Mouse (Mus musculus): ENCODE results near the gene Scarf2. TPM values are rescaled to one million over a fixed set of nuclear protein-coding genes. Genes with fewer than 3 reads are reported as not detected.

Scarf2 gene
- total and polyA plus RNA-seq, 3 experiments: not detected

DNA sequence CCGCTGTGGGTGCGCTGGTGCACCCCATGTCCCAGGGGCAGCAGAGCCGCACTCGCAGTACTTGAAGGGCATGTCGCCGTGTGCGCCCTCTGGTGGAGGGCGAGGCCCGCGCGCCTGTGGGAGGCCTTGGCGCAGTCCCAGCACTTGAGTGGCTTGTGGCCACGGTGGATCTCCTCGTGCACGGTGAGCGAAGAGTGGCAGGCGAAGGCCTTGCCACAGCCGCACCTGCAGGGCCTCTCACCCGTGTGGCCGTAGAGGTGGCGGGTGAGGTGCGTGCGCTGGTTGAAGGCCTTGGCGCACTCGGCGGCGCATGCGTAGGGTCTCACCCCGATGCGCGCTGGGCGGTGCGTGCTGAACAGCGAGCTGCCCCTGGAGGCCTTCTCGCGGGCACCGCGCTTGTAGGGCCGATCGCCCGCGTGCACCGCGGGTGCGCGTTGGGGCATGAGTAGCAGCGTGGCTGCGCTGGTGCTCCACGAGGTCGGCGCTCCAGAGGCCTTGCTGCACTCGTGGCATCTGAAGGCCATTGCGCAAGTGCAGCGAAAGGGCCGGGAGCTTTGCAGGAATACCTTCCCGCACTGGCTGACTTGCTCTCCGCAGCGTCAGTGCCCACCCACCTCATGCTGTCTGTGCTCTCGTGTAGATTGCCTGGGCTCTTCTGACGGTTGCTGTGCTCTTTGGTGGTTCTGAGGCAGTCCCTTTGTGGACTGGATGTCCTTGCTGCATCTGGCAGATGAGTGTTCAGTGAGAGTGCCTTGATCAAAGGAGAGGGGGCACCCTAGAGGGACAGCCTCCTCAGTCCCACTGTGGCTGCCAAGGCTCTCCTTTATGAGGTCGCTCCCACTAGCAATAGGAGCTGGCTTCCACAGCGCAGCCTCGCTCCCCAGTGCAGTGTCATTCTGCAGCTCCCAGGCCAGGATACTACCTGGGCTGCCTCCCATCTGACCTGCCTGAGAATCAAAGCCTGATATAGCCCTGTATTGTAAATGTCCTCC, 18.6 kb downstream of the Scarf2 start:
- peaks cover 56% of the 10 kb centered on the region for H3K27me3 ChIP-seq (ENCODE audit: insufficient read depth, low read length)
- no peaks in the 10 kb centered on the region for H3K36me3 ChIP-seq (replicated peaks)
- H3K4me3 ChIP-seq (ENCODE audit: low read depth, low read length): peak overlapping the region; percentile 11; the same call in 1 of the 2 replicates
- no peak for TF ChIP-seq GATA2 (IDR thresholded peaks at IDR 0.05; ENCODE audit: borderline replicate concordance, low read depth, low read length)
- TF ChIP-seq CTCF (IDR thresholded peaks at IDR 0.05; ENCODE audit: low read depth, low read length): peak; percentile 74
- H3K4me1 ChIP-seq (ENCODE audit: insufficient read depth, low read depth, low read length): peaks cover 5% of the 10 kb centered on the region; the same call in 1 of the 2 replicates
- peaks cover 5% of the 10 kb centered on the region; the same call in 1 of the 2 replicates for H3K9me3 ChIP-seq (replicated peaks)
- no peak for ATAC-seq (ENCODE audit: extremely low read depth, insufficient number of reproducible peaks, low FRiP score, poor library complexity, severe bottlenecking)
- no peak for DNase-seq (ENCODE audit: low spot score)

DNA sequence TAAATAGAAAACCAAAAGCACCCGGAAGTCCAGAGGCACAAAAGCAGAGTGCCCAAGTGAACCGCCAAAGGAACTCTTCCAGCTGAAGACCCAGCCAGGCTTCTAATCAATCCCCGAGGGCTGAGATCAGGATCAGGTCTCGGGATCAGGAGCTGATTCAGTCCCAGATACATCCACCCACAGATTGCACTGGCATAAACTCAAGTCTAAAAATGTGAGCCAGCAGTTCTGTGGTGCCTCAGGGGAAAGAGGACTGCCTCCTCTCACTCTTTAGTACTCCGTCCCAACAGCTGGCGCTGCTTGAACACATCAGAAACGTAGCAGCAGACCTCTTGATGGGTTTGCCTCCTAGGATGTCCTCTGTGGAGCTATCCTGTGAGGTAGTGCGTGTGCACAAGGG, 19.4 kb downstream of the Scarf2 start:
- Histone ChIP-seq H3K4me3 (ENCODE audit: low read depth, low read length) (no peak overlapping the region), H3K4me1 (ENCODE audit: insufficient read depth, low read depth, low read length) (peaks cover 5% of the 10 kb centered on the region; the same call in 1 of the 2 replicates), H3K36me3 (replicated peaks) (no peaks in the 10 kb centered on the region), H3K9me3 (replicated peaks) (peaks cover 5% of the 10 kb centered on the region; the same call in 1 of the 2 replicates), H3K27me3 (ENCODE audit: insufficient read depth, low read length) (peaks cover 58% of the 10 kb centered on the region)
- no peak for ATAC-seq (ENCODE audit: extremely low read depth, insufficient number of reproducible peaks, low FRiP score, poor library complexity, severe bottlenecking)
- no peak for DNase-seq (ENCODE audit: low spot score)
- TF ChIP-seq TAL1 (conservative IDR thresholded peaks at IDR 0.05; ENCODE audit: low read depth, low read length) (no peak), GATA2 (IDR thresholded peaks at IDR 0.05; ENCODE audit: borderline replicate concordance, low read depth, low read length) (no peak), GATA1 (IDR thresholded peaks at IDR 0.05; ENCODE audit: borderline replicate concordance, low read length) (no peak), POLR2AphosphoS5 (IDR thresholded peaks at IDR 0.05; ENCODE audit: insufficient replicate concordance, low read depth, low read length) (no peak), CTCF (IDR thresholded peaks at IDR 0.05; ENCODE audit: low read depth, low read length) (no peak)

DNA sequence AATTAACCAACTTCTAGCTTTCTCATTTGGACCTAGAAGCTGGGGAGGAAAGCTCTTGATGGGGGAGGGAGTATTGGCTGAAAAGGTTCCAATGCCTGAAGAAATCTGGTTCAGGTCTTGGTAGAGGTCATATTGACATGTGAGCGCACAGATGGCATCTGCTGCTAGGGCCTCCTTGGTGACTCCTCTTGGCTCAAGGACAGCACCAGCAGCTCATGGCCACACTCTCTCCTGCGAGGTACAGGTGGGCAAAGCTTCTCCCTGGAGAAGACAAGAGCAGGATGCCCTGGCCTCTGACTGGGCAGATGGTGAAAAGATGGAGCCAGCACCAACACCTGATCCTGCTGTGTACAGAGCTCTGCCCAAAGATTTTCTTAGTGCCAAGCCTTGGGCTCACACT, 29.4 kb downstream of the Scarf2 start:
- Histone ChIP-seq H3K4me3 (ENCODE audit: low read depth, low read length) (no peak overlapping the region), H3K27me3 (ENCODE audit: insufficient read depth, low read length) (peaks cover 53% of the 10 kb centered on the region), H3K36me3 (replicated peaks) (no peaks in the 10 kb centered on the region), H3K4me1 (ENCODE audit: insufficient read depth, low read depth, low read length) (no peaks in the 10 kb centered on the region), H3K9me3 (replicated peaks) (no peaks in the 10 kb centered on the region)
- no peak for TF ChIP-seq TAL1 (conservative IDR thresholded peaks at IDR 0.05; ENCODE audit: low read depth, low read length)
- ATAC-seq (ENCODE audit: extremely low read depth, insufficient number of reproducible peaks, low FRiP score, poor library complexity, severe bottlenecking): no peak
- no peak for DNase-seq (ENCODE audit: low spot score)

DNA sequence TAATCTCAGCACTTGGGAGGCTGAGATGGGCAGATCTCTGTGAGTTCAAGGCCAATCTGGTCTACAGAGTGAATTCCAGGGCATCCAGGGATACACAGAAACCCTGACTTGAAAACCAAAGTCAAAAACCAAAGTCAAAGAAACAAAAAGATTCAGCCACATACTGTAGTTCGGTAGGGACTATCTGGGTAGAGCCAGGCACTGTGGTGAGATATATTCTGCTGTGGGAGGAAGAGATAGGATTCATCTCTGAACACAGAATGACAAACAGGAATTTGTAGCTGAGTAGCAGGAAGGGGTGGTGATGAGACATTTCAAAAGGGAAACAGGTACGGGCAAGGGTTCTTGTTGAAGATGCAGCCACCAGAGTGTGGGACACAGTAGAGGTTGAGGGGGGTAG, 31.1 kb downstream of the Scarf2 start:
- Histone ChIP-seq H3K4me1 (ENCODE audit: insufficient read depth, low read depth, low read length) (peaks cover 3% of the 10 kb centered on the region; the same call in 1 of the 2 replicates), H3K9me3 (replicated peaks) (no peaks in the 10 kb centered on the region), H3K36me3 (replicated peaks) (no peaks in the 10 kb centered on the region), H3K4me3 (ENCODE audit: low read depth, low read length) (no peak overlapping the region), H3K27me3 (ENCODE audit: insufficient read depth, low read length) (peaks cover 69% of the 10 kb centered on the region)
- no peak for TF ChIP-seq GATA2 (IDR thresholded peaks at IDR 0.05; ENCODE audit: borderline replicate concordance, low read depth, low read length)
- TF ChIP-seq CTCF (IDR thresholded peaks at IDR 0.05; ENCODE audit: low read depth, low read length): no peak
- no peak for TF ChIP-seq TAL1 (conservative IDR thresholded peaks at IDR 0.05; ENCODE audit: low read depth, low read length)
- no peak for TF ChIP-seq POLR2AphosphoS5 (IDR thresholded peaks at IDR 0.05; ENCODE audit: insufficient replicate concordance, low read depth, low read length)
- no peak for TF ChIP-seq GATA1 (IDR thresholded peaks at IDR 0.05; ENCODE audit: borderline replicate concordance, low read length)
- no peak for ATAC-seq (ENCODE audit: extremely low read depth, insufficient number of reproducible peaks, low FRiP score, poor library complexity, severe bottlenecking)
- DNase-seq (ENCODE audit: low spot score): no peak

DNA sequence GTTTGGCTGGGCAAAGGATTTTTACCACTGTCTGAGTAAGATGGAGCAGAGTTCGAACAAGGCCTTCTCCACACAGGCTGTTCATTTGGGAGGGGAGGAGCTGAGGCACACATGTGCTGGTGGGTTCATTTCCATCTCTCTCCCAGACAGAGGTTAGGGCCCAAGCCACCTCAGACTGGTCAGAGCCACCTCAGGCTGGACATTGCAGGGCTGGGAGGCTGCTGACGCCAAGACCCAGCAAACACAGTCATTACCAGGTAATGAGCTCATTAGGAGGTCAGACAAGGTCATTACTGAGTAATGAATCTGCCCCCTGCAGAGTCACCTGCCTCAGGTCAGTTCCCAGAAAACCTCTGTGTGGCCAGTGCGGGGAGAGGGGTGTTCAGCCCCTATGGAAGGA, 31.8 kb downstream of the Scarf2 start:
- H3K4me1 ChIP-seq (ENCODE audit: insufficient read depth, low read depth, low read length): peaks cover 6% of the 10 kb centered on the region; the same call in 1 of the 2 replicates
- ATAC-seq (ENCODE audit: extremely low read depth, insufficient number of reproducible peaks, low FRiP score, poor library complexity, severe bottlenecking): no peak
- TF ChIP-seq GATA2 (IDR thresholded peaks at IDR 0.05; ENCODE audit: borderline replicate concordance, low read depth, low read length): no peak
- no peak for TF ChIP-seq GATA1 (IDR thresholded peaks at IDR 0.05; ENCODE audit: borderline replicate concordance, low read length)
- no peak for TF ChIP-seq CTCF (IDR thresholded peaks at IDR 0.05; ENCODE audit: low read depth, low read length)
- TF ChIP-seq TAL1 (conservative IDR thresholded peaks at IDR 0.05; ENCODE audit: low read depth, low read length): no peak
- no peak for TF ChIP-seq POLR2AphosphoS5 (IDR thresholded peaks at IDR 0.05; ENCODE audit: insufficient replicate concordance, low read depth, low read length)
- H3K36me3 ChIP-seq (replicated peaks): no peaks in the 10 kb centered on the region
- H3K4me3 ChIP-seq (ENCODE audit: low read depth, low read length): no peak overlapping the region
- DNase-seq (ENCODE audit: low spot score): no peak
- H3K9me3 ChIP-seq (replicated peaks): 0 out of 2 replicates have a peak, but pooled peaks cover 5% of the 10 kb centered on the region
- peaks cover 69% of the 10 kb centered on the region for H3K27me3 ChIP-seq (ENCODE audit: insufficient read depth, low read length)

DNA sequence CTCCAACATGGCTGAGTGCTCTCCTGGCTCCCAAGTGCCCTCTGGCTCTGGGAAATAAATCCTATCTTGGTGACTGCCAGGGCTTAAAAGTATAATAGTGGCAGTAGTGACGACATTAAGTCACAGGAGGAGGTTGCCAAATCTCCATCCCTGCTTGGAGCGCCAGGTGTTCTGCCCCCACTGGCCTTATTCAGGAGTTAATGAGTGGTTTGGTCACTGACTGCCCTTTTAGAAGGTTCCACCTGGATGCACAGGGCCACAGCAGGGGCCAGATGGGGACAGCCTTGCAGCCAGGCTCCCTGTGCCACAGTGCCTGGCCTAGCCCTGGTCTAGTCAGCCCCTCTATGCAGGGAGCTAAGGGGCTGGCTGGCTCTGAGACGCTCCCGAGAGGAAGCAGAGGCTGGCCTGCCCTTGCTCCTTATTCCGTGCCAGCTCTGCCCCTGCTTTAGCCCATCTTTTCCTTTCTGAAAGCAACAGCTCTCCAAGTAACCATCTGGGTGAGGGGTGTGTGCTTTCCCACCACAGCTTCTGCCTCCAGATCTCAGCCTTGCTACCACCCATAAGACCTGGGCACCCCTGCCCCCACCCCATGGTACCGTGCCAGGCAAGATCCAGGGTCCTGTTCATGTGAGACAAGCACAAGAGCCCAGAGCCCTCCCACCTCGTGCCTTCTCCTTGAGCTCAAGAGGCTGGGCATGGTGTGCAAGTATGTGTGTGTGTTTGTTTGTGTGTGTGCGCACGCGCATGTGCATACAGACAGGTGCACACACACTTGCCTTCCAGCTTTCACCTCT, 33.5 kb downstream of the Scarf2 start:
- Histone ChIP-seq H3K27me3 (ENCODE audit: insufficient read depth, low read length) (peaks cover 76% of the 10 kb centered on the region), H3K36me3 (replicated peaks) (peaks cover 3% of the 10 kb centered on the region), H3K9me3 (replicated peaks) (0 out of 2 replicates have a peak, but pooled peaks cover 8% of the 10 kb centered on the region), H3K4me3 (ENCODE audit: low read depth, low read length) (no peak overlapping the region), H3K4me1 (ENCODE audit: insufficient read depth, low read depth, low read length) (peaks cover 22% of the 10 kb centered on the region)
- no peak for TF ChIP-seq TAL1 (conservative IDR thresholded peaks at IDR 0.05; ENCODE audit: low read depth, low read length)
- no peak for TF ChIP-seq GATA1 (IDR thresholded peaks at IDR 0.05; ENCODE audit: borderline replicate concordance, low read length)
- no peak for TF ChIP-seq POLR2AphosphoS5 (IDR thresholded peaks at IDR 0.05; ENCODE audit: insufficient replicate concordance, low read depth, low read length)
- no peak; the same call in 1 of the 2 replicates for TF ChIP-seq CTCF (IDR thresholded peaks at IDR 0.05; ENCODE audit: low read depth, low read length)
- TF ChIP-seq GATA2 (IDR thresholded peaks at IDR 0.05; ENCODE audit: borderline replicate concordance, low read depth, low read length): no peak
- no peak for ATAC-seq (ENCODE audit: extremely low read depth, insufficient number of reproducible peaks, low FRiP score, poor library complexity, severe bottlenecking)
- no peak for DNase-seq (ENCODE audit: low spot score)

Measured in G1E (cell line).